Mouse (Mus musculus) layer of hippocampus, postnatal 25 days (tissue): Measurements from ENCODE around the gene H2-Ob. TPM values are rescaled to one million over a fixed set of nuclear protein-coding genes. Genes with fewer than 3 reads are reported as not detected.
A peak's percentile ranks its signal among the peaks of the same experiment; 100 is the strongest.

Experiments used
- DNase-seq, 2 experiments: peaks; one replicate each; pipeline ENCODE4 v3.0.0; 2022; ENCODE audit warnings: mixed read lengths in 2 of 2, low spot score in 1 of 2; ENCODE audit errors: extremely low spot score in 1 of 2
- total RNA-seq, 2 experiments: library from RNA; stranded (reverse); gene quantifications; 2 replicates each; pipeline ENCODE4 v1.2.3; 2021

The H2-Ob gene
- total RNA-seq, 2 experiments from 2014 or later, result 0.25 to 0.47 TPM

GRCm38 (mm10) chr17:34272102-34272501, 33.4 kb downstream of the H2-Ob start:
- no peak for DNase-seq

GRCm38 (mm10) chr17:34280499-34281038, 41.9 kb downstream of the H2-Ob start:
- no peak for DNase-seq

GRCm38 (mm10) chr17:34281836-34282235, 43.1 kb downstream of the H2-Ob start:
- no peak for DNase-seq

GRCm38 (mm10) chr17:34285371-34285770, 46.7 kb downstream of the H2-Ob start:
- DNase-seq, result no peak

GRCm38 (mm10) chr17:34285848-34286247, 47.1 kb downstream of the H2-Ob start:
- no peak for DNase-seq

- no peak for DNase-seq
Measured at GRCm38 (mm10) chr17:34286501-34286900, 47.8 kb downstream of the H2-Ob start.

- no peak for DNase-seq
Measured at GRCm38 (mm10) chr17:34286999-34287398, 48.3 kb downstream of the H2-Ob start.

GRCm38 (mm10) chr17:34287648-34288047, 48.9 kb downstream of the H2-Ob start, which contains the start of gene H2-Aa:
Gene H2-Aa, minus strand, starts transcription at chr17:34287823.
- DNase-seq, result peak; percentile 32 to 69

- no peak for DNase-seq
Measured at GRCm38 (mm10) chr17:34288131-34288530, 49.4 kb downstream of the H2-Ob start.

GRCm38 (mm10) chr17:34291609-34292008, 52.9 kb downstream of the H2-Ob start:
- DNase-seq, result peak; percentile 59 to 83

- no peak for DNase-seq
Measured at GRCm38 (mm10) chr17:34292570-34292969, 53.9 kb downstream of the H2-Ob start.

- DNase-seq, result no peak
Measured at GRCm38 (mm10) chr17:34293533-34293932, 54.8 kb downstream of the H2-Ob start.

- DNase-seq, result no peak
Measured at GRCm38 (mm10) chr17:34294249-34294648, 55.5 kb downstream of the H2-Ob start.

- DNase-seq, result no peak
Measured at GRCm38 (mm10) chr17:34295307-34295706, 56.6 kb downstream of the H2-Ob start.

- DNase-seq, result no peak
Measured at GRCm38 (mm10) chr17:34295891-34296794, 57.4 kb downstream of the H2-Ob start.

GRCm38 (mm10) chr17:34299356-34299755, 60.7 kb downstream of the H2-Ob start:
- DNase-seq, result no peak

GRCm38 (mm10) chr17:34300071-34300470, 61.4 kb downstream of the H2-Ob start:
- no peak for DNase-seq

- DNase-seq, result no peak
Measured at GRCm38 (mm10) chr17:34300691-34301566, 62.2 kb downstream of the H2-Ob start.

- DNase-seq, result no peak
Measured at GRCm38 (mm10) chr17:34301670-34302190, 63.0 kb downstream of the H2-Ob start.

GRCm38 (mm10) chr17:34303789-34304188, 65.1 kb downstream of the H2-Ob start:
- DNase-seq, result no peak
